In the genomic region with DNA sequence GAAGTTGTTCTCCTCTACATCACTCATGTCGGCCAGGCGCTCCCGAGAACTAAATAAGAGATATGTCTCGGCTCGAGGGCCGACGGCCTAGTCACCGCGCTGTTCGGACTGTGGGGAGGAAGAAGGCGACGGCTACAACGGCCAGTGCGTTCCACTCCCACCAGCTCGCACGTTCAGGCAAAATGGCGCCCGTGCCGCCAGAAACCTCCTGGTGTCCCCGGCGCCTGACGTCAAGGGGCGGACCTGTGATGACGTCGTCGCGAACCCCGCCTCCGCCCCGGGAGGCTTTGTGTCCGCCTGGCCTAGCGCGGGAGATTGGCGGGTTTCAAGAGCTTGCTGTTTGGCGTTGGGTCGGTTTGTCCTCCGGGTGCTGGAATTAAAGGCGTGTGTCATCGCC, we compare ENCODE assay signal across 8 mouse cellular contexts. TPM values are rescaled to one million over a fixed set of nuclear protein-coding genes. Genes with fewer than 3 reads are reported as not detected.
DNase-seq lines count a peak whose midpoint lies in the region; ATAC-seq and TF ChIP-seq lines count a peak whose summit lies in the region.

Gene Tra2a, minus strand, starts transcription at position 187 of the 397 bp plus-strand sequence.

- H3ac ChIP-seq in C2C12 (ENCODE audit: control insufficient read depth, insufficient read length, low read depth): peak within 1 kb of the TSS; percentile 95

- ATAC-seq in heart, embryonic 12.5 days (ENCODE audit: insufficient number of reproducible peaks, low FRiP score): peak; percentile 94
- peak; percentile 95 for ATAC-seq in kidney, postnatal 0 days (replicated peaks; ENCODE audit: low FRiP score, low read depth)
- peak; percentile 92 for ATAC-seq in liver, embryonic 11.5 days (replicated peaks; ENCODE audit: low FRiP score)
- ATAC-seq in stomach, embryonic 14.5 days (ENCODE audit: insufficient number of reproducible peaks, insufficient read depth, low FRiP score, low read depth): peak; percentile 95

- peak; percentile 99 for DNase-seq in brain, embryonic 14.5 days (ENCODE audit: low read depth)
- peak; percentile 97 for DNase-seq in kidney, postnatal 0 days (ENCODE audit: low spot score)
- DNase-seq in liver, embryonic 11.5 days (ENCODE audit: low spot score): peak; percentile 96
- DNase-seq in naive thymus-derived CD4-positive, alpha-beta T cell, adult 2 months (ENCODE audit: low read depth): peak; percentile 97

- peaks cover 13% of the 10 kb centered on the region for H3K36me3 ChIP-seq in C2C12 (ENCODE audit: control insufficient read depth, insufficient read depth)
- peaks cover 20% of the 10 kb centered on the region for H3K36me3 ChIP-seq in erythroblast, embryonic 14.5 days (ENCODE audit: control insufficient read depth)
- H3K36me3 ChIP-seq in heart, embryonic 12.5 days: no peaks in the 10 kb centered on the region
- H3K36me3 ChIP-seq in kidney, postnatal 0 days (ENCODE audit: insufficient read depth, low read length): no peaks in the 10 kb centered on the region
- H3K36me3 ChIP-seq in liver, embryonic 11.5 days (ENCODE audit: control insufficient read depth, insufficient read depth, low read length): no peaks in the 10 kb centered on the region
- H3K36me3 ChIP-seq in stomach, embryonic 14.5 days (ENCODE audit: control insufficient read depth, insufficient read depth, low read length): no peaks in the 10 kb centered on the region

- TF ChIP-seq POLR2A in brain, embryonic 14.5 days (IDR thresholded peaks at IDR 0.05; ENCODE audit: borderline replicate concordance, extremely low read depth, insufficient read depth, insufficient read length, poor library complexity, severe bottlenecking): peak; percentile 73; the same call in 1 of the 2 replicates

- peak within 1 kb of the TSS; percentile 98 for H3K27ac ChIP-seq in heart, embryonic 12.5 days (ENCODE audit: poor library complexity, severe bottlenecking)
- peak within 1 kb of the TSS; percentile 97 for H3K27ac ChIP-seq in kidney, postnatal 0 days
- H3K27ac ChIP-seq in liver, embryonic 11.5 days (ENCODE audit: low read depth, low read length): peak within 1 kb of the TSS; percentile 94
- H3K27ac ChIP-seq in stomach, embryonic 14.5 days (ENCODE audit: low read length): peak within 1 kb of the TSS; percentile 98

- H3K79me3 ChIP-seq in C2C12 (ENCODE audit: low read depth): peaks cover 49% of the 10 kb centered on the region

- peak within 1 kb of the TSS; percentile 75 for H3K4me2 ChIP-seq in heart, embryonic 12.5 days
- H3K4me2 ChIP-seq in kidney, postnatal 0 days (ENCODE audit: low read length): peak within 1 kb of the TSS; percentile 69
- H3K4me2 ChIP-seq in liver, embryonic 11.5 days: peak within 1 kb of the TSS; percentile 74
- peak within 1 kb of the TSS; percentile 68 for H3K4me2 ChIP-seq in stomach, embryonic 14.5 days (replicated peaks; ENCODE audit: low read depth, low read length)

- H3K9me3 ChIP-seq in erythroblast, embryonic 14.5 days (ENCODE audit: control insufficient read depth, low read length): no peaks in the 10 kb centered on the region
- no peaks in the 10 kb centered on the region for H3K9me3 ChIP-seq in heart, embryonic 12.5 days (replicated peaks)
- no peaks in the 10 kb centered on the region for H3K9me3 ChIP-seq in kidney, postnatal 0 days (replicated peaks; ENCODE audit: low read length)
- H3K9me3 ChIP-seq in liver, embryonic 11.5 days (ENCODE audit: control insufficient read depth, low read length): no peaks in the 10 kb centered on the region
- H3K9me3 ChIP-seq in stomach, embryonic 14.5 days (ENCODE audit: control insufficient read depth, low read depth, low read length): no peaks in the 10 kb centered on the region

- H3K79me2 ChIP-seq in C2C12 (ENCODE audit: control insufficient read depth, insufficient read depth): peaks cover 50% of the 10 kb centered on the region

- H3K4me3 ChIP-seq in C2C12 (ENCODE audit: insufficient read depth, poor library complexity, severe bottlenecking): peak within 1 kb of the TSS; percentile 95
- peak within 1 kb of the TSS; percentile 100 for H3K4me3 ChIP-seq in erythroblast, embryonic 14.5 days (replicated peaks)
- H3K4me3 ChIP-seq in heart, embryonic 12.5 days: peak within 1 kb of the TSS; percentile 81
- peak within 1 kb of the TSS; percentile 82 for H3K4me3 ChIP-seq in kidney, postnatal 0 days (replicated peaks; ENCODE audit: low read depth, low read length)
- peak within 1 kb of the TSS; percentile 91 for H3K4me3 ChIP-seq in liver, embryonic 11.5 days (ENCODE audit: low read depth, low read length)
- H3K4me3 ChIP-seq in stomach, embryonic 14.5 days (ENCODE audit: low read depth, low read length): peak within 1 kb of the TSS; percentile 100

- no peaks in the 10 kb centered on the region for H3K27me3 ChIP-seq in C2C12 (ENCODE audit: control insufficient read depth, insufficient read depth, insufficient read length)
- H3K27me3 ChIP-seq in erythroblast, embryonic 14.5 days (ENCODE audit: control insufficient read depth): no peaks in the 10 kb centered on the region
- H3K27me3 ChIP-seq in heart, embryonic 12.5 days (replicated peaks): no peaks in the 10 kb centered on the region
- H3K27me3 ChIP-seq in kidney, postnatal 0 days (ENCODE audit: insufficient read depth, low read length): no peaks in the 10 kb centered on the region
- H3K27me3 ChIP-seq in liver, embryonic 11.5 days (replicated peaks; ENCODE audit: control insufficient read depth, insufficient read depth, low read length): no peaks in the 10 kb centered on the region
- no peaks in the 10 kb centered on the region for H3K27me3 ChIP-seq in stomach, embryonic 14.5 days (ENCODE audit: control insufficient read depth, insufficient read depth, low read length)

- H3K4me1 ChIP-seq in erythroblast, embryonic 14.5 days (ENCODE audit: control insufficient read depth): peaks cover 35% of the 10 kb centered on the region
- H3K4me1 ChIP-seq in heart, embryonic 12.5 days (replicated peaks): peaks cover 23% of the 10 kb centered on the region
- peaks cover 11% of the 10 kb centered on the region for H3K4me1 ChIP-seq in kidney, postnatal 0 days (replicated peaks; ENCODE audit: insufficient read depth, low read length)
- H3K4me1 ChIP-seq in liver, embryonic 11.5 days (replicated peaks; ENCODE audit: control insufficient read depth, insufficient read depth, low read length): peaks cover 22% of the 10 kb centered on the region
- peaks cover 27% of the 10 kb centered on the region for H3K4me1 ChIP-seq in stomach, embryonic 14.5 days (ENCODE audit: control insufficient read depth, insufficient read depth, low read length)

- WGBS in heart, embryonic 12.5 days: under 1% methylated on average over 39 of the region's 39 CpGs
- WGBS in kidney, postnatal 0 days: under 1% methylated on average over 39 of the region's 39 CpGs
- WGBS in liver, embryonic 11.5 days: under 1% methylated on average over 39 of the region's 39 CpGs
- under 1% methylated on average over 39 of the region's 39 CpGs for WGBS in stomach, embryonic 14.5 days

- peak within 1 kb of the TSS; percentile 97 for H3K9ac ChIP-seq in heart, embryonic 12.5 days
- H3K9ac ChIP-seq in kidney, postnatal 0 days (ENCODE audit: low read depth, low read length): peak within 1 kb of the TSS; percentile 90
- H3K9ac ChIP-seq in liver, embryonic 11.5 days (ENCODE audit: low read depth, low read length): peak within 1 kb of the TSS; percentile 95
- peak within 1 kb of the TSS; percentile 99 for H3K9ac ChIP-seq in stomach, embryonic 14.5 days (replicated peaks; ENCODE audit: low read depth, low read length)

- no peak for TF ChIP-seq CTCF in C2C12 (IDR thresholded peaks at IDR 0.05; ENCODE audit: control insufficient read depth, insufficient read depth, insufficient read length)
- no peak for TF ChIP-seq CTCF in brain, embryonic 14.5 days (IDR thresholded peaks at IDR 0.05; ENCODE audit: borderline replicate concordance, extremely low read depth, insufficient read depth, insufficient read length)
- TF ChIP-seq CTCF in kidney, postnatal 0 days (IDR thresholded peaks at IDR 0.05; ENCODE audit: low read depth): no peak

TF ChIP-seq in C2C12, 6 proteins besides CTCF, POLR2A, EP300 and RAD21:
- TF ChIP-seq USF1 (IDR thresholded peaks at IDR 0.05; ENCODE audit: low read depth) (no peak), CEBPB (IDR thresholded peaks at IDR 0.05; ENCODE audit: low read depth) (no peak), MYOD1 (IDR thresholded peaks at IDR 0.05; ENCODE audit: control insufficient read depth, insufficient read length, low read depth) (no peak), MAX (IDR thresholded peaks at IDR 0.05) (peak; percentile 53)

RNA-seq across cellular contexts. Expression of gene Tra2a, which starts in this region (rescaled TPM):
- polyA plus RNA-seq in C2C12 (2012; fragmentation: generic; extraction: Trizol): 48.5 TPM
- 199 and 246 TPM in 2 replicates for polyA plus RNA-seq in brain, embryonic 14.5 days (2012; rRNA removed)
- polyA plus RNA-seq in erythroblast, embryonic 14.5 days (2012): 2.1 and 2.7 TPM in 2 replicates
- 72.2 and 72.5 TPM in 2 replicates for polyA plus RNA-seq in heart, embryonic 12.5 days (2016; fragmentation: Nextera tagmentation; extraction: Ambion mirVana)
- 60.9 and 69.0 TPM in 2 replicates for polyA plus RNA-seq in kidney, postnatal 0 days (2015; fragmentation: Nextera tagmentation; extraction: Ambion mirVana)
- 31.2 and 37.1 TPM in 2 replicates for polyA plus RNA-seq in liver, embryonic 11.5 days (2014; fragmentation: Nextera tagmentation; extraction: Ambion mirVana)
- 61.2 and 65.1 TPM in 2 replicates for polyA plus RNA-seq in stomach, embryonic 14.5 days (2014; fragmentation: Nextera tagmentation; extraction: Ambion mirVana)

Comparison
In these comparisons a context has a peak if more than half of its experiments do, and no peak if none do; other contexts are left out.
1. Peak in every context shown above with its lines: DNase-seq, ATAC-seq, H3K4me3 ChIP-seq and H3K27ac ChIP-seq.